Mouse (Mus musculus) liver, adult (tissue): ENCODE data around the gene Nes.

ENCODE experiments used
- GATA4 ChIP-seq: IDR thresholded peaks from 2 replicates; pipeline ENCODE4 v1.6.1; 2014; ENCODE audit warnings: mild to moderate bottlenecking, low read length; ENCODE audit not compliant: insufficient replicate concordance

Nes gene

DNA sequence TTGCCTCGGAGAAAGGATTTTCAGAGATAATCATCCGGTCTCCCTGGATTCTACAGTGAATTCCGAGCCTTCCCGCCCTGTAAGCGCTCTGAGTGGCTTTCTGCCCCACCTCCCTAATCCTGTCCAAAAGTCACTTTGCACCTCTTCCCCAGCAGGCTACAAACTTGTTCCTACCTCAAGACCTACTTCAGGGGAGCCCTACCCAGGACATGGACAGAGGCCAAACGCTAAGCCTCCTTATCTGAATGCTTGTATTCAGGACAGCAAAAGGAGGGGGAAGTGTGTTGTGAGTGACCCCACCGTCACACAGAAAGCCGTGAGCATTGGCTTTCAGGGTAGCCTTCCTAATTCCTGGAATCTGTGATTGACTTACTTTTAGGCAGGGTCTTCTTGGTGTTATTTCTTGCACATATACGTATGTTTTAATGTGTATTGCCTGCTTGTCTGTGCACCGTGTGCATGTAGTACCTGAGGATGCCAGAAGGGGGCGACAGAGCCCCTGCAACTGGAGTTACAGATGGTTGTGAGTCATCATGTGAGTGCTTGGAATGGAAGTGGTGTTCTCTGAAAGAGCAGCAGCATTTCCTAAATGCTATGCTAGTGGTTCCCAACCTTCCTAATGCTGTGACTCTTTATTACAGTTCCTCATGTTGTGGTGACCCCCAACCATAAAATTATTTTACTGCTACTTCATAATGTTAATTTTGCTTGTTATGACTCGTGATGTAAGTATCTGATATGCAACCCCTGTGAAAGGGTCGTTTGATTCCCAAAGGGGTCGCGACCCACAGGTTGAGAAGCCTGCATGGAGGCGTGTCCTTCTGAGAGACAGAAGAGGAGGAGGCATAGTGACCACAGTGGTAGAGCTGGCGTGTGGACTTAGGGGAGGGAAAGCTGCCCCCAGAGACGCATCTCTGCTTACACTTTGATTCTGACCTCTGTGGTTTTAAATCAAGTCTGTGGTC is 35.2 kb downstream of the Nes start:
- TF ChIP-seq GATA4: no peak

DNA sequence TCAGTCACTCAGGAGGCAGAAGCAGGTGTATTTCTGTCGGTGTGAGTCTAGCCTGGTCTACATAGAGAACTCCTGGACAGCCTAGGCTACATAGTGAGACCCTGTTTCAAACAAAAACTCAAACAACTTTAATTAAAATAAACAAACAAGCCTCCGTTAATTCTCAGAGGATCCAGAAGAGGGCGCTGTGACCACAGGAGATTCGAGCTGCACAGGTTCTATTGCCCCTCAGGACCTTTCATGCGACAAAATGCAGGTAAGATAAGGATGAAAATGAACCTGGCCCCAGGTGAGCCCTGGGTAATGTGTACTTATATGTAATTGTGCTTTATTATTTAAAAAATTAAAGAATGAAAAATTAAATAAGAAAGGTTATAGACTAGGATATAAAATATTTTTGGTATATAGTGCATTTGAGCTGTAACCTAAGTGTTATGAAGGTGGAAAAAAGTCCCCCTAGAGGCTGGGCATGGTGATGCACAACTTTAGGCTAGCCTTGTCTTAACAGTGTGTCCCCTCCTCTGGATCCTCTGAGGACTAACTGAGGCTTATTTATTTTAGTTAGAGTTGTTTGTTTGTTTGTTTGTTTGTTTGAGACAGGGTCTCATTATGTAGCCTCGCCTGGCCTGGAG is 39.9 kb downstream of the Nes start:
- no peak for TF ChIP-seq GATA4

DNA sequence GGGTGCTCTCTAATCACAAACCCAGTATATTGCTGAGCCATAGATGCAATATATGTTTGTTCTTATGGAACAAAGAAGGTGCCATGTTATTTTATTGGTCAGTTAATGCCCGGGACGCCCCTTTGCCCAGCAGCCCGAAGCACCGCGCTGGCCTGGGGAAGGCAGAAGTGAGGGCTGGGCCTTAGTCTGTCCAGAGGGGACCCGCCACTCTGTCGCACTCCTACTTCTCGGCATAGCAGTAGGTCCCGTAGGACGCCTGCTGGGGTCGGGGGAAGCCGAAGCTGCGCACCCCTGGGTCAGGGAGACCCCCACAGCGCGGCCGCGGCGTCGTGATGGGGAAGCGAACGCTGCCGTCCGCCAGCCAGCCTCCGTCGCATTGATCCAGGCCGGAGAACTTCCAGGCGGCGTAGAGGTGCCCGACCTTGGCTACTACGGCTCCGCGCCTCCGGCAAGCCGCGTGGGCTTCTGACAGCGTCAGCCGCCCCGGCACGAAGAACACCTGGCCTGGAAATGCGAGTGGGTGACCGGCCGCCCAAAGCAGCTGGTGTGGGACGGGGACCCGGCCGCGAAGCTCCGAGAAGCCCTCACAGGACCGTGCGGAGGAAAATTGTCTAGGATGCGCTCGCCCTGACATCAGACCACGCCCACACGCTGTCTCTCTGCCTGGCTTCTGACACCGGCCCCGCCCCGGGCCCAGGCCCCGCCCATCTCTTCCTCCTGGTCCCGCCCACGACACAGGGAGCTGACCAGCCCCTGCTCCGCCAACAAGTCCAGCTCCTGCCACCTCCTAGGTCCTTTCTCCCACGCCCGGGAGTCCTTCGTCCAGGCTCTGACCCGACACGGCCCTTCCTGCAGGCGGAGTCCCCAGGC is 51.7 kb downstream of the Nes start:
- no peak for TF ChIP-seq GATA4

DNA sequence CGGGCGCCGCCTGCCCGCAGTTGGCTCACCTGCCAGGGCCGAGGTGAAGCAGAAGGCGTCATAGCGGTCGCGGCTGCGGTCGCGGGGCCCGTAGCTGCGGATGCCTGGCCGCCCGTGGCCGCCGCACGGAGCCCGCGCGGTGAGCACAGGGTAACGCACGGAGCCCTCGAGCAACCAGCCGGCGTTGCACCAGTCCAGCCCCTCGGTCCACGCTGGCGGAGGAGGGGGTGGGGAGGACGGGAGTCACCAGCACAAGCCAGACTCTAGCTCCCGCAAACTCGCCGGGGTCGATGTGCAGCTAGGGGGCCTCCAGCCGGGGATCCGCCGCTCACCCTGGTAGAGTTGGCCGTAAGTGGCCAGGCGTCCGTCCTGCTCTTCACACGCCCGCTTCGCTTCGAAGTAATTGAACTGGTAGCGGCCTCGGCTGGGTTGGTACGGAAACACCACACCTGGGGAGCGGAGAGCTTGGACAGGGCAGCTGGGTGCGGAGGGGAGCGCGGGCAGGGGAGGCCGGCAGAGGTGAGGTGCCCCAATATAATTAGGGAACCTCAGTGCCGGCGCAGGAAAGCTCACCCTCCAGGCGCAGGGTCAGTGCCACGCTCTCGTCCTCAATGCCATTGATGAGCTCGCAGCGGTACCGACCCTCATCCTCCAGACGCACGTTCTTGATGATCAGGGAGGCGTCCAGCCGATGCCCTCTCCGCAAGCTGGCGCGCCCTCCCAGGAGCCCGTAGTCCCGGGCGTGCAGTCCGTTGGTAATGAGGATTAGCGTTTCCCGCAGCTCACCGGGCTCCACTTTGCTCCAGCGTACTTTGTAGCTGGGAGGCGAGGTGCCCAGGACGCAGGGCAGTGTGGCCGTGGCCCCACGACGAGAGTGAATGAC is 52.6 kb downstream of the Nes start:
- TF ChIP-seq GATA4: no peak

DNA sequence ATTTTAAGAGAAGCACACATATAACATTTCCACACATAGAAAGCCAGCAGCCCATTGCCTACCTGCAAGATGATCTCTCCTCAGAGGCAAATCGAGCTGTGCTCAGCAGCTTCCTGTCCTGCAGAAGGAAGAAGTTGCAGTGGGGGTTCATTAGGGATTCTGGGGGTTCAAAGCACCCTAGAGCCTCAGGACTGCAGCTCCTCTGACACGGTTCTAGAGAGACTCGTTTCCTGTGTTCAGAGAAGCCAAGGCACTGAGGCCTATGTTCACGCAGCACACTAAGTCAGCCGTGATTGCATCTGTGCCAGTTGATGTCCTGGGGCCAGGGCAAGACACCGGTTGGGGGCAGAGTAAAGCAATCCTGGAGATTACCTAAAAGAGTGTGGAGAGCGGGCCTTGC is 55.9 kb downstream of the Nes start:
- TF ChIP-seq GATA4: no peak

DNA sequence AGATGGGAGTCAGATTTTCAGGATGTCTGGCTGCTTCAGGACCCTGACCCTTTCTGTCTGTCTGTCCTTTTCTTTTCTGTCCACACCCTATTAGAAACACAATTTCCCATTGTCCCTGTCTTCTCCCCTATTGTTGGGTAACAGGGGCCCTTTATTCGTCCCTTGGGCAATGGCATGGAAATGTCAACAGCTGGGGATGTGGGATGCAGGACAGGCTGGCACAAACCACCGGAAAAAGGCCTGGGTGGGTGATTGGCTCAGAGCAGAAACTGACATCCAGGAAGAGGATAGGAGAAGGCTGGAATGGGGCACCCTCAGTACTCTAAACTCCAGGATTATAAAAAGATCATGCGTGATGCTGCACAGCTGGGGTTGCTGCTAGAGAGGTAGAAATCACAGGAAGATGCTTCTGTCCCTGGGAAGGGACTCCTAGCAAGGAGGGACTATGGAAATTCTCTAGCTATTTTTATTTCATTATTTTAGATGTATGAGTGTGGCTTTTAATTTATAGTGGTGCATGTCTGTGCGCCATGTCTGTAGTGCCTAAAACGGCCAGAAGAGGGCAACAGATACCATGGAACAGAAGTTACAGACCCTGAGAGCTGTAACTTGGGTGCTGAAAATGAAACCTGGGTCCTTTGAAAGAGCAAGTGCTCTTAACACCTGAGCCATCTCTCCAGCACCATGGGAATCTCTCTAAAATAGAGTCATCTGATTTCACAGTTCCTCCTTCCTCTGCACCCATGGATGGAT is 56.7 kb downstream of the Nes start, which contains the start of gene Hapln2:
Hapln2 (minus strand) TSS at position 150 of the 753 bp plus-strand sequence.
- no peak for TF ChIP-seq GATA4
